Mouse (Mus musculus) olfactory bulb, adult 2 months (tissue): ENCODE results near the gene Rabl6. TPM values are rescaled to one million over a fixed set of nuclear protein-coding genes. Genes with fewer than 3 reads are reported as not detected.

ENCODE experiments used
- H3K27ac ChIP-seq: fragments of 200-500 bp; 2 replicates; pipeline ENCODE4 v1.5.1; 2012; ENCODE audit warnings: low read depth, low read length; ENCODE audit not compliant: insufficient read depth
- H3K4me1 ChIP-seq: fragments of 200-500 bp; 2 replicates; pipeline ENCODE4 v1.6.1; 2012; ENCODE audit warnings: low read length; ENCODE audit not compliant: control insufficient read depth, insufficient read depth
- H3K4me3 ChIP-seq: fragments of 200-500 bp; 2 replicates; pipeline ENCODE4 v1.5.1; 2012; ENCODE audit warnings: mild to moderate bottlenecking, low read depth, low read length, moderate library complexity; ENCODE audit not compliant: insufficient read depth
- CTCF ChIP-seq: fragments of 200-500 bp; IDR thresholded peaks from 2 replicates; pipeline ENCODE4 v1.5.1; 2012; ENCODE audit warnings: low read depth, mild to moderate bottlenecking, low read length, moderate library complexity; ENCODE audit not compliant: insufficient read depth
- POLR2A ChIP-seq: fragments of 200-500 bp; IDR thresholded peaks from 2 replicates; pipeline ENCODE4 v1.6.1; 2012; ENCODE audit warnings: mild to moderate bottlenecking, low read depth, low read length, moderate library complexity; ENCODE audit not compliant: insufficient read depth
- WGBS: fragments of 180-500 bp; shearing (Covaris S2); methylation state at CpG from one replicate; pipeline ENCODE4 v1.1.7; 2018; 5-methylcytosine and 5-hydroxymethylcytosine counted together
- polyA plus RNA-seq: library from polyadenylated mRNA; stranded (reverse); fragments of >200 nt; gene quantifications from 2 replicates; pipeline ENCODE4 v1.2.4, GENCODE M21; 2012; ENCODE audit warnings: low replicate concordance; ENCODE audit not compliant: missing spikeins, insufficient read depth, insufficient read length

The Rabl6 gene
- polyA plus RNA-seq, 1 experiment, result not detected

GRCm38 (mm10) chr2:25541644-25542367 lies 66.5 kb downstream of the Rabl6 start:
- 90% methylated on average over 10 of the region's 10 CpGs for WGBS
- Histone ChIP-seq H3K4me1 (peaks cover 7% of the 10 kb centered on the region; the same call in 1 of the 2 replicates), H3K27ac (no peak overlapping the region), H3K4me3 (no peak overlapping the region)
- TF ChIP-seq POLR2A (no peak), CTCF (no peak)

- no peak for TF ChIP-seq POLR2A
- no peak for TF ChIP-seq CTCF
- H3K4me1 ChIP-seq, result no peaks in the 10 kb centered on the region
- 84% methylated on average over 4 of the region's 4 CpGs for WGBS
- no peak overlapping the region for H3K4me3 ChIP-seq
- no peak overlapping the region for H3K27ac ChIP-seq
Observed at GRCm38 (mm10) chr2:25540541-25540948, 67.8 kb downstream of the Rabl6 start.

DNA sequence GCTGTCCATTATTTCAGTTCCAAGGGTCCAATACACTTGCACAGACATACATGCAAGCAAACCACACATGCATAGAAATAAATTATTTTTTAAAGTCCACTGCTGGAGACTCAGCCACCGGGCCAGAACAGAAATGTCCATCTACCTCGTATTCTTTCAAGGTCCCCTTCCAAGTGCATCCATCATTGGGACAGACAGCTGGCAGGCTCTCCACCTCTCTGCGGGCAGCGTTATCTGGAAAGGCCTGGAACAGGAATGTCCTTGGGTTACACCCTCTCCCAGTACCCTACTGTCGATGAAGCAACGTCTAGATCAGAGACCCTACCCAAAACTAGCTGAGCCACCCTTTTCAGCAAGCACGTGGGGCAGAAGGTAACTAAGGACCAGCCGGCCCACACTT lies 71.8 kb downstream of the Rabl6 start:
- no peak overlapping the region for H3K27ac ChIP-seq
- 94% methylated on average over 8 of the region's 8 CpGs for WGBS
- TF ChIP-seq POLR2A (no peak), CTCF (no peak)

GRCm38 (mm10) chr2:25534866-25535182 lies 73.5 kb downstream of the Rabl6 start:
- 97% methylated on average over 2 of the region's 2 CpGs for WGBS

More for the DNA sequence above, 71.8 kb downstream of the Rabl6 start:
- H3K4me3 ChIP-seq, result no peak overlapping the region
- H3K4me1 ChIP-seq, result peaks cover 5% of the 10 kb centered on the region; the same call in 1 of the 2 replicates

DNA sequence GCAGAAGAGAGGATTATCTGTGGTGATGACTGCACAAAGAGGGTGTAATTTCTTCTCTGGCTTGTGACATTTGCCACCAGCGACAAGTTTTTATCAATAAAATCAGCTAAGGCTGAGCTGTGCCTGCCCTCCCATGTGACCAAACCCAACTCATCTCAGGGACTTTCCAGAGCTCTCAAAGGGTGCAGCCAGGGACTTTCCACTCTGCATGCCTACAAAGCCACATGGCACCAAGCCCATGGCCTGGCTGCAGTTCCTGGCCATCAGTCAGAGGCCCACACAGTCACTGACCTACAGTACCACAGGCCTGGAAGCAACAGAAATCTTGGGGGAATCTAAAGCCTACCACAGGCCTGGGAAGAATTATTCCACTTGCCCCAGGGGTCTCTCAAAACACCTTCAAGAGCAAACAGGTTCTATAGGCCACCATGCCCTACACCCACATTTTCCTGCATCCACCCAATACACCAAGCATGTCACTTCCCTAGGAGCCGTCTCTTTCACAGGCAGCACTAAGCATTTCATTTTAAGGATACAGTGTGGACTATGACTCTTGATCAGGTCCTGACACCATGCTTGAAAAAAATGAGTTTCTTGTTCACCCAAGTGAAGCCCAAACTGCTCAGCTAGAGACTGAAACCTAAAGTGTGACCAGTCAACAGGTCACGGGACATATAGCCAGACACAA lies 74.0 kb downstream of the Rabl6 start:
- Histone ChIP-seq H3K27ac (no peak overlapping the region), H3K4me1 (peaks cover 5% of the 10 kb centered on the region; the same call in 1 of the 2 replicates), H3K4me3 (no peak overlapping the region)
- WGBS, result 62% methylated on average over 3 of the region's 3 CpGs
- TF ChIP-seq CTCF, result no peak
- no peak for TF ChIP-seq POLR2A

More at GRCm38 (mm10) chr2:25534866-25535182, 73.5 kb downstream of the Rabl6 start:
- peaks cover 5% of the 10 kb centered on the region; the same call in 1 of the 2 replicates for H3K4me1 ChIP-seq
- TF ChIP-seq POLR2A (no peak), CTCF (no peak)
- H3K4me3 ChIP-seq, result no peak overlapping the region
- H3K27ac ChIP-seq, result no peak overlapping the region

- WGBS, result 80% methylated on average over 2 of the region's 2 CpGs
- no peak for TF ChIP-seq CTCF
- TF ChIP-seq POLR2A, result no peak
- H3K4me3 ChIP-seq, result no peak overlapping the region
- H3K27ac ChIP-seq, result no peak overlapping the region
- peaks cover 5% of the 10 kb centered on the region; the same call in 1 of the 2 replicates for H3K4me1 ChIP-seq
Observed at GRCm38 (mm10) chr2:25533707-25534106, 74.6 kb downstream of the Rabl6 start.

Other genes starting within 250 kb of the Rabl6 start
- not detected in 2 replicates for gene Uap1l1, start 242.8 kb downstream of the Rabl6 start, polyA plus RNA-seq
- not detected in 2 replicates for gene Sapcd2, start 236.2 kb downstream of the Rabl6 start, polyA plus RNA-seq
- gene Entpd2, start 212.6 kb downstream of the Rabl6 start, polyA plus RNA-seq, result not detected in 2 replicates
- not detected in 2 replicates for gene Npdc1, start 209.2 kb downstream of the Rabl6 start, polyA plus RNA-seq
- not detected in 2 replicates for gene Fut7, start 185.3 kb downstream of the Rabl6 start, polyA plus RNA-seq
- gene Abca2, start 179.8 kb downstream of the Rabl6 start, polyA plus RNA-seq, result not detected in 2 replicates
- gene Clic3, start 151.7 kb downstream of the Rabl6 start, polyA plus RNA-seq, result not detected in 2 replicates
- not detected in 2 replicates for gene Paxx, start 147.4 kb downstream of the Rabl6 start, polyA plus RNA-seq
- gene Ptgds, start 138.5 kb downstream of the Rabl6 start, polyA plus RNA-seq, result 758 and 1,988 TPM in 2 replicates
- not detected in 2 replicates for gene Lcn12, start 114.6 kb downstream of the Rabl6 start, polyA plus RNA-seq
- 706 TPM in 1 of 2 replicates, not detected in the other for gene Fbxw5, start 107.8 kb downstream of the Rabl6 start, polyA plus RNA-seq
- gene C8g, start 106.8 kb downstream of the Rabl6 start, polyA plus RNA-seq, result not detected in 2 replicates
- not detected in 2 replicates for gene Traf2, start 61.6 kb downstream of the Rabl6 start, polyA plus RNA-seq
- gene Edf1, start 50.7 kb downstream of the Rabl6 start, polyA plus RNA-seq, result not detected in 2 replicates
- gene Mamdc4, start 33.7 kb downstream of the Rabl6 start, polyA plus RNA-seq, result not detected in 2 replicates
- gene Phpt1, start 33.3 kb downstream of the Rabl6 start, polyA plus RNA-seq, result not detected in 2 replicates
- gene Ajm1, start 26.8 kb downstream of the Rabl6 start, polyA plus RNA-seq, result not detected in 2 replicates
- gene Ccdc183, start 9.2 kb upstream of the Rabl6 start, polyA plus RNA-seq, result not detected in 2 replicates
- gene Tmem141, start 13.5 kb upstream of the Rabl6 start, polyA plus RNA-seq, result not detected in 2 replicates
- gene Fcna, start 19.5 kb upstream of the Rabl6 start, polyA plus RNA-seq, result not detected in 2 replicates
- not detected in 2 replicates for gene Lcn8, start 44.6 kb upstream of the Rabl6 start, polyA plus RNA-seq
- not detected in 2 replicates for gene Lcn5, start 49.4 kb upstream of the Rabl6 start, polyA plus RNA-seq
- not detected in 2 replicates for gene Lcn6, start 68.3 kb upstream of the Rabl6 start, polyA plus RNA-seq
- not detected in 2 replicates for gene Lcn10, start 74.2 kb upstream of the Rabl6 start, polyA plus RNA-seq
- gene Obp2a, start 91.5 kb upstream of the Rabl6 start, polyA plus RNA-seq, result not detected in 2 replicates
- gene Bmyc, start 98.2 kb upstream of the Rabl6 start, polyA plus RNA-seq, result not detected in 2 replicates
- not detected in 2 replicates for gene Obp2b, start 128.5 kb upstream of the Rabl6 start, polyA plus RNA-seq
- gene Lcn3, start 157.0 kb upstream of the Rabl6 start, polyA plus RNA-seq, result not detected in 2 replicates
- gene Lcn11, start 168.5 kb upstream of the Rabl6 start, polyA plus RNA-seq, result not detected in 2 replicates
- gene Gm13539, start 173.7 kb upstream of the Rabl6 start, polyA plus RNA-seq, result not detected in 2 replicates
- gene Glt6d1, start 207.3 kb upstream of the Rabl6 start, polyA plus RNA-seq, result not detected in 2 replicates
- gene Lcn9, start 214.6 kb upstream of the Rabl6 start, polyA plus RNA-seq, result not detected in 2 replicates
- not detected in 2 replicates for gene Sohlh1, start 238.7 kb upstream of the Rabl6 start, polyA plus RNA-seq